Mouse (Mus musculus): Measurements from ENCODE around the gene Rbms1.
"Not testable (repeated sequence)": the region's sequence is repeated elsewhere in the genome, so short reads cannot be mapped to it uniquely, and the experiment has no call there.

Gene Rbms1

GRCm38 (mm10) chr2:60847984-60848383, 115.0 kb downstream of the Rbms1 start:
- no peak for DNase-seq (ENCODE audit: low read depth, low spot score)

GRCm38 (mm10) chr2:60845316-60845894, 117.6 kb downstream of the Rbms1 start:
- DNase-seq (ENCODE audit: low read depth, low spot score) = no peak

- no peak for DNase-seq (ENCODE audit: low read depth, low spot score)
Observed at GRCm38 (mm10) chr2:60844259-60844658, 118.7 kb downstream of the Rbms1 start.

- no peak for DNase-seq (ENCODE audit: low read depth, low spot score)
Observed at GRCm38 (mm10) chr2:60843633-60844032, 119.4 kb downstream of the Rbms1 start.

GRCm38 (mm10) chr2:60842976-60843375, 120.0 kb downstream of the Rbms1 start:
- no peak for DNase-seq (ENCODE audit: low read depth, low spot score)

GRCm38 (mm10) chr2:60840922-60841321, 122.1 kb downstream of the Rbms1 start:
- no peak for DNase-seq (ENCODE audit: low read depth, low spot score)

GRCm38 (mm10) chr2:60839498-60839897, 123.5 kb downstream of the Rbms1 start:
- DNase-seq (ENCODE audit: low read depth, low spot score) = no peak

- no peak for DNase-seq (ENCODE audit: low read depth, low spot score)
Observed at GRCm38 (mm10) chr2:60838856-60839255, 124.1 kb downstream of the Rbms1 start.

- DNase-seq (ENCODE audit: low read depth, low spot score) = no peak
Observed at GRCm38 (mm10) chr2:60837616-60838015, 125.4 kb downstream of the Rbms1 start.

GRCm38 (mm10) chr2:60836237-60836636, 126.8 kb downstream of the Rbms1 start:
- DNase-seq (ENCODE audit: low read depth, low spot score) = no peak

GRCm38 (mm10) chr2:60834293-60834692, 128.7 kb downstream of the Rbms1 start:
- no peak for DNase-seq (ENCODE audit: low read depth, low spot score)

GRCm38 (mm10) chr2:60832254-60832653, 130.7 kb downstream of the Rbms1 start:
- no peak for DNase-seq (ENCODE audit: low read depth, low spot score)

GRCm38 (mm10) chr2:60830464-60830863, 132.5 kb downstream of the Rbms1 start:
- DNase-seq (ENCODE audit: low read depth, low spot score) = not testable (repeated sequence)

GRCm38 (mm10) chr2:60828908-60829462, 134.0 kb downstream of the Rbms1 start:
- no peak for DNase-seq (ENCODE audit: low read depth, low spot score)

- no peak for DNase-seq (ENCODE audit: low read depth, low spot score)
Observed at GRCm38 (mm10) chr2:60827152-60827428, 135.9 kb downstream of the Rbms1 start.

GRCm38 (mm10) chr2:60826406-60827151, 136.4 kb downstream of the Rbms1 start:
- no peak for DNase-seq (ENCODE audit: low read depth, low spot score)

GRCm38 (mm10) chr2:60825690-60826089, 137.3 kb downstream of the Rbms1 start:
- no peak for DNase-seq (ENCODE audit: low read depth, low spot score)

- DNase-seq (ENCODE audit: low read depth, low spot score) = no peak
Observed at GRCm38 (mm10) chr2:60821635-60822034, 141.4 kb downstream of the Rbms1 start.

- DNase-seq (ENCODE audit: low read depth, low spot score) = no peak
Observed at GRCm38 (mm10) chr2:60818632-60819031, 144.4 kb downstream of the Rbms1 start.

GRCm38 (mm10) chr2:60816307-60816706, 146.7 kb downstream of the Rbms1 start:
- DNase-seq (ENCODE audit: low read depth, low spot score) = no peak

- no peak for DNase-seq (ENCODE audit: low read depth, low spot score)
Observed at GRCm38 (mm10) chr2:60814788-60815187, 148.2 kb downstream of the Rbms1 start.

- DNase-seq (ENCODE audit: low read depth, low spot score) = no peak
Observed at GRCm38 (mm10) chr2:60812949-60813348, 150.0 kb downstream of the Rbms1 start.

- no peak for DNase-seq (ENCODE audit: low read depth, low spot score)
Observed at GRCm38 (mm10) chr2:60810617-60811016, 152.4 kb downstream of the Rbms1 start.
